Mouse (Mus musculus): ENCODE results near the gene Wfikkn1.
A peak's percentile ranks its signal among the peaks of the same experiment; 100 is the strongest.
"Not testable (repeated sequence)": the region's sequence is repeated elsewhere in the genome, so short reads cannot be mapped to it uniquely, and the experiment has no call there.

Wfikkn1 gene

GRCm38 (mm10) chr17:25878611-25879180 is 2.0 kb downstream of the Wfikkn1 start:
- DNase-seq (ENCODE audit: low read depth, low spot score), result no peak
- no peaks in the 10 kb centered on the region for H3K27me3 ChIP-seq (ENCODE audit: control insufficient read depth, insufficient read depth, low read length, poor library complexity, severe bottlenecking)
- no peaks in the 10 kb centered on the region; the same call in none of the 2 replicates for H3K36me3 ChIP-seq (ENCODE audit: control insufficient read depth, insufficient read depth, low read length, poor library complexity, severe bottlenecking)

- Histone ChIP-seq H3K27me3 (ENCODE audit: control insufficient read depth, insufficient read depth, low read length, poor library complexity, severe bottlenecking) (no peaks in the 10 kb centered on the region), H3K36me3 (ENCODE audit: control insufficient read depth, insufficient read depth, low read length, poor library complexity, severe bottlenecking) (no peaks in the 10 kb centered on the region; the same call in none of the 2 replicates)
- no peak for DNase-seq (ENCODE audit: low read depth, low spot score)
Measured at GRCm38 (mm10) chr17:25877741-25878610, 2.7 kb downstream of the Wfikkn1 start.

GRCm38 (mm10) chr17:25877025-25877424 is 3.6 kb downstream of the Wfikkn1 start:
- no peak for DNase-seq (ENCODE audit: low read depth, low spot score)

GRCm38 (mm10) chr17:25876347-25876915 is 4.2 kb downstream of the Wfikkn1 start:
- no peaks in the 10 kb centered on the region; the same call in 1 of the 2 replicates for H3K36me3 ChIP-seq (ENCODE audit: control insufficient read depth, insufficient read depth, low read length, poor library complexity, severe bottlenecking)
- no peaks in the 10 kb centered on the region for H3K27me3 ChIP-seq (ENCODE audit: control insufficient read depth, insufficient read depth, low read length, poor library complexity, severe bottlenecking)
- no peak for DNase-seq (ENCODE audit: low read depth, low spot score)

More at GRCm38 (mm10) chr17:25877025-25877424, 3.6 kb downstream of the Wfikkn1 start:
- H3K36me3 ChIP-seq (ENCODE audit: control insufficient read depth, insufficient read depth, low read length, poor library complexity, severe bottlenecking), result no peaks in the 10 kb centered on the region; the same call in none of the 2 replicates
- H3K27me3 ChIP-seq (ENCODE audit: control insufficient read depth, insufficient read depth, low read length, poor library complexity, severe bottlenecking), result no peaks in the 10 kb centered on the region

- Histone ChIP-seq H3K27me3 (ENCODE audit: control insufficient read depth, insufficient read depth, low read length, poor library complexity, severe bottlenecking) (no peaks in the 10 kb centered on the region), H3K36me3 (ENCODE audit: control insufficient read depth, insufficient read depth, low read length, poor library complexity, severe bottlenecking) (no peaks in the 10 kb centered on the region; the same call in 1 of the 2 replicates)
- DNase-seq (ENCODE audit: low read depth, low spot score), result peak; percentile 84
Measured at GRCm38 (mm10) chr17:25875171-25876136, 5.2 kb downstream of the Wfikkn1 start.

- no peaks in the 10 kb centered on the region for H3K27me3 ChIP-seq (ENCODE audit: control insufficient read depth, insufficient read depth, low read length, poor library complexity, severe bottlenecking)
- DNase-seq (ENCODE audit: low read depth, low spot score), result peak; percentile 96
- no peaks in the 10 kb centered on the region; the same call in 1 of the 2 replicates for H3K36me3 ChIP-seq (ENCODE audit: control insufficient read depth, insufficient read depth, low read length, poor library complexity, severe bottlenecking)
Measured at GRCm38 (mm10) chr17:25874721-25875170, 5.9 kb downstream of the Wfikkn1 start, which contains the start of gene Mettl26. TSS of gene Mettl26 (plus strand) at chr17:25875074.

GRCm38 (mm10) chr17:25874148-25874720 is 6.4 kb downstream of the Wfikkn1 start:
- H3K36me3 ChIP-seq (ENCODE audit: control insufficient read depth, insufficient read depth, low read length, poor library complexity, severe bottlenecking), result no peaks in the 10 kb centered on the region; the same call in 1 of the 2 replicates
- DNase-seq (ENCODE audit: low read depth, low spot score), result no peak
- H3K27me3 ChIP-seq (ENCODE audit: control insufficient read depth, insufficient read depth, low read length, poor library complexity, severe bottlenecking), result no peaks in the 10 kb centered on the region

- Histone ChIP-seq H3K36me3 (ENCODE audit: control insufficient read depth, insufficient read depth, low read length, poor library complexity, severe bottlenecking) (no peaks in the 10 kb centered on the region; the same call in 1 of the 2 replicates), H3K27me3 (ENCODE audit: control insufficient read depth, insufficient read depth, low read length, poor library complexity, severe bottlenecking) (no peaks in the 10 kb centered on the region)
- no peak for DNase-seq (ENCODE audit: low read depth, low spot score)
Measured at GRCm38 (mm10) chr17:25873405-25874147, 7.1 kb downstream of the Wfikkn1 start.

GRCm38 (mm10) chr17:25872676-25873075 is 8.0 kb downstream of the Wfikkn1 start:
- no peak for DNase-seq (ENCODE audit: low read depth, low spot score)
- no peaks in the 10 kb centered on the region for H3K36me3 ChIP-seq (ENCODE audit: control insufficient read depth, insufficient read depth, low read length, poor library complexity, severe bottlenecking)
- no peaks in the 10 kb centered on the region for H3K27me3 ChIP-seq (ENCODE audit: control insufficient read depth, insufficient read depth, low read length, poor library complexity, severe bottlenecking)

- not testable (repeated sequence) for H3K36me3 ChIP-seq (ENCODE audit: control insufficient read depth, insufficient read depth, low read length, poor library complexity, severe bottlenecking); DNase-seq (ENCODE audit: low read depth, low spot score); H3K27me3 ChIP-seq (ENCODE audit: control insufficient read depth, insufficient read depth, low read length, poor library complexity, severe bottlenecking)
Measured at GRCm38 (mm10) chr17:25871566-25871965, 9.1 kb downstream of the Wfikkn1 start.

- Histone ChIP-seq H3K27me3 (ENCODE audit: control insufficient read depth, insufficient read depth, low read length, poor library complexity, severe bottlenecking) (no peaks in the 10 kb centered on the region), H3K36me3 (ENCODE audit: control insufficient read depth, insufficient read depth, low read length, poor library complexity, severe bottlenecking) (no peaks in the 10 kb centered on the region)
- no peak for DNase-seq (ENCODE audit: low read depth, low spot score)
Measured at GRCm38 (mm10) chr17:25869954-25870353, 10.7 kb downstream of the Wfikkn1 start.

GRCm38 (mm10) chr17:25869498-25869897 is 11.2 kb downstream of the Wfikkn1 start:
- Histone ChIP-seq H3K36me3 (ENCODE audit: control insufficient read depth, insufficient read depth, low read length, poor library complexity, severe bottlenecking) (no peaks in the 10 kb centered on the region; the same call in 1 of the 2 replicates), H3K27me3 (ENCODE audit: control insufficient read depth, insufficient read depth, low read length, poor library complexity, severe bottlenecking) (no peaks in the 10 kb centered on the region)
- no peak for DNase-seq (ENCODE audit: low read depth, low spot score)

- no peaks in the 10 kb centered on the region; the same call in 1 of the 2 replicates for H3K36me3 ChIP-seq (ENCODE audit: control insufficient read depth, insufficient read depth, low read length, poor library complexity, severe bottlenecking)
- no peaks in the 10 kb centered on the region for H3K27me3 ChIP-seq (ENCODE audit: control insufficient read depth, insufficient read depth, low read length, poor library complexity, severe bottlenecking)
- DNase-seq (ENCODE audit: low read depth, low spot score), result peak; percentile 58
Measured at GRCm38 (mm10) chr17:25868601-25869191, 12.0 kb downstream of the Wfikkn1 start, which contains the start of gene Mcrip2. TSS of gene Mcrip2 (minus strand) at chr17:25868764.
